Mouse (Mus musculus) kidney, postnatal 36 days (tissue): Measurements from ENCODE around the gene Prc1.

Experiments used
- DNase-seq, 2 experiments: peaks; one replicate each; pipeline ENCODE4 v3.0.0; 2021 to 2022; ENCODE audit warnings: mixed read lengths in 2 of 2

The Prc1 gene

GRCm38 (mm10) chr7:80294062-80294763 is at the start of gene Prc1:
Gene Prc1 (plus strand): TSS chr7:80294450.
- peak; percentile 97 to 98 for DNase-seq

GRCm38 (mm10) chr7:80244851-80245250 is 49.4 kb upstream of the Prc1 start:
- DNase-seq, result no peak

- peak; percentile 99 for DNase-seq
Observed at GRCm38 (mm10) chr7:80246148-80246721, 48.0 kb upstream of the Prc1 start, which contains the start of gene Ttll13. Gene Ttll13 (plus strand): TSS chr7:80246376.

GRCm38 (mm10) chr7:80246859-80247258 is 47.4 kb upstream of the Prc1 start:
- no peak for DNase-seq

- no peak for DNase-seq
Observed at GRCm38 (mm10) chr7:80252437-80252836, 41.8 kb upstream of the Prc1 start.

GRCm38 (mm10) chr7:80252886-80253285 is 41.4 kb upstream of the Prc1 start:
- DNase-seq, result no peak

GRCm38 (mm10) chr7:80255981-80256380 is 38.3 kb upstream of the Prc1 start:
- no peak for DNase-seq

- DNase-seq, result no peak
Observed at GRCm38 (mm10) chr7:80257706-80258105, 36.5 kb upstream of the Prc1 start.

- peak; percentile 94 for DNase-seq
Observed at GRCm38 (mm10) chr7:80260625-80261371, 33.5 kb upstream of the Prc1 start, which contains the start of gene Ngrn. Gene Ngrn (plus strand): TSS chr7:80261215.

GRCm38 (mm10) chr7:80261372-80261990 is 32.8 kb upstream of the Prc1 start:
- peak in 1 of 2 experiments; percentile 6 for DNase-seq

- no peak for DNase-seq
Observed at GRCm38 (mm10) chr7:80264606-80265005, 29.6 kb upstream of the Prc1 start.

- DNase-seq, result no peak
Observed at GRCm38 (mm10) chr7:80267764-80268163, 26.5 kb upstream of the Prc1 start.

- DNase-seq, result peak; percentile 99
Observed at GRCm38 (mm10) chr7:80268897-80269750, 25.1 kb upstream of the Prc1 start, which contains the start of gene Vps33b. Gene Vps33b (plus strand): TSS chr7:80269649.

GRCm38 (mm10) chr7:80269751-80270255 is 24.4 kb upstream of the Prc1 start:
- peak; percentile 55 to 68 for DNase-seq

- DNase-seq, result no peak
Observed at GRCm38 (mm10) chr7:80273456-80273855, 20.8 kb upstream of the Prc1 start.

- no peak for DNase-seq
Observed at GRCm38 (mm10) chr7:80276374-80276773, 17.9 kb upstream of the Prc1 start.

GRCm38 (mm10) chr7:80280032-80280431 is 14.2 kb upstream of the Prc1 start:
- no peak for DNase-seq

GRCm38 (mm10) chr7:80280998-80281397 is 13.3 kb upstream of the Prc1 start:
- DNase-seq, result no peak

- no peak for DNase-seq
Observed at GRCm38 (mm10) chr7:80281646-80282045, 12.6 kb upstream of the Prc1 start.

- DNase-seq, result no peak
Observed at GRCm38 (mm10) chr7:80283226-80283918, 10.9 kb upstream of the Prc1 start.

GRCm38 (mm10) chr7:80284391-80284790 is 9.9 kb upstream of the Prc1 start:
- no peak for DNase-seq
